Mouse (Mus musculus): ENCODE results near the gene Otulin. TPM values are rescaled to one million over a fixed set of nuclear protein-coding genes. Genes with fewer than 3 reads are reported as not detected.

Otulin gene
- polyA plus RNA-seq, 1 experiment from 2014 or later = 45.9 TPM

GRCm38 (mm10) chr15:27617227-27617626 is 13.3 kb downstream of the Otulin start:
- Histone ChIP-seq H3K27ac (ENCODE audit: low read depth, low read length) (no peak overlapping the region), H3K4me2 (no peak overlapping the region), H3K4me3 (ENCODE audit: low read depth, low read length) (no peak overlapping the region), H3K27me3 (replicated peaks; ENCODE audit: control insufficient read depth, insufficient read depth, low read length) (no peaks in the 10 kb centered on the region), H3K9ac (ENCODE audit: low read depth, low read length) (no peak overlapping the region), H3K4me1 (replicated peaks; ENCODE audit: control insufficient read depth, insufficient read depth, low read length) (peaks cover 15% of the 10 kb centered on the region), H3K36me3 (ENCODE audit: control insufficient read depth, insufficient read depth, low read length) (peaks cover 13% of the 10 kb centered on the region; the same call in 1 of the 2 replicates), H3K9me3 (ENCODE audit: control insufficient read depth, low read length) (no peaks in the 10 kb centered on the region)
- DNase-seq (ENCODE audit: low spot score) (no peak), ATAC-seq (replicated peaks; ENCODE audit: low FRiP score) (no peak)
- 93% methylated on average over 3 of the region's 3 CpGs for WGBS

- no peak for ATAC-seq (replicated peaks; ENCODE audit: low FRiP score)
- 84% methylated on average over 4 of the region's 4 CpGs for WGBS
- H3K36me3 ChIP-seq (ENCODE audit: control insufficient read depth, insufficient read depth, low read length) = peaks cover 17% of the 10 kb centered on the region
- no peak overlapping the region for H3K4me2 ChIP-seq
- no peak overlapping the region for H3K4me3 ChIP-seq (ENCODE audit: low read depth, low read length)
- no peak overlapping the region for H3K9ac ChIP-seq (ENCODE audit: low read depth, low read length)
- H3K4me1 ChIP-seq (replicated peaks; ENCODE audit: control insufficient read depth, insufficient read depth, low read length) = peaks cover 13% of the 10 kb centered on the region
- no peak for DNase-seq (ENCODE audit: low spot score)
- H3K27me3 ChIP-seq (replicated peaks; ENCODE audit: control insufficient read depth, insufficient read depth, low read length) = no peaks in the 10 kb centered on the region
- no peak overlapping the region for H3K27ac ChIP-seq (ENCODE audit: low read depth, low read length)
- no peaks in the 10 kb centered on the region for H3K9me3 ChIP-seq (ENCODE audit: control insufficient read depth, low read length)
Measured at GRCm38 (mm10) chr15:27616159-27616558, 14.3 kb downstream of the Otulin start.

- Histone ChIP-seq H3K4me2 (no peak overlapping the region), H3K4me3 (ENCODE audit: low read depth, low read length) (no peak overlapping the region), H3K27me3 (replicated peaks; ENCODE audit: control insufficient read depth, insufficient read depth, low read length) (no peaks in the 10 kb centered on the region), H3K9me3 (ENCODE audit: control insufficient read depth, low read length) (no peaks in the 10 kb centered on the region), H3K4me1 (replicated peaks; ENCODE audit: control insufficient read depth, insufficient read depth, low read length) (no peaks in the 10 kb centered on the region), H3K27ac (ENCODE audit: low read depth, low read length) (no peak overlapping the region), H3K36me3 (ENCODE audit: control insufficient read depth, insufficient read depth, low read length) (peaks cover 23% of the 10 kb centered on the region), H3K9ac (ENCODE audit: low read depth, low read length) (no peak overlapping the region)
- ATAC-seq (replicated peaks; ENCODE audit: low FRiP score) = 0 out of 2 replicates have a peak, but pooled peaks have one; percentile 10
- DNase-seq (ENCODE audit: low spot score) = no peak
- 90% methylated on average over 4 of the region's 4 CpGs for WGBS
Measured at GRCm38 (mm10) chr15:27613255-27613654, 17.2 kb downstream of the Otulin start.

- H3K4me2 ChIP-seq = no peak overlapping the region
- ATAC-seq (replicated peaks; ENCODE audit: low FRiP score) (peak; percentile 41), DNase-seq (ENCODE audit: low spot score) (no peak)
- H3K4me3 ChIP-seq (ENCODE audit: low read depth, low read length) = no peak overlapping the region
- H3K4me1 ChIP-seq (replicated peaks; ENCODE audit: control insufficient read depth, insufficient read depth, low read length) = no peaks in the 10 kb centered on the region
- no peaks in the 10 kb centered on the region for H3K9me3 ChIP-seq (ENCODE audit: control insufficient read depth, low read length)
- 60% methylated on average over 6 of the region's 6 CpGs for WGBS
- H3K9ac ChIP-seq (ENCODE audit: low read depth, low read length) = no peak overlapping the region
- H3K36me3 ChIP-seq (ENCODE audit: control insufficient read depth, insufficient read depth, low read length) = peaks cover 24% of the 10 kb centered on the region
- no peaks in the 10 kb centered on the region for H3K27me3 ChIP-seq (replicated peaks; ENCODE audit: control insufficient read depth, insufficient read depth, low read length)
- H3K27ac ChIP-seq (ENCODE audit: low read depth, low read length) = no peak overlapping the region
Measured at GRCm38 (mm10) chr15:27612533-27613221, 17.8 kb downstream of the Otulin start.

GRCm38 (mm10) chr15:27609554-27609953 is 20.9 kb downstream of the Otulin start:
- H3K9ac ChIP-seq (ENCODE audit: low read depth, low read length) = no peak overlapping the region
- ATAC-seq (replicated peaks; ENCODE audit: low FRiP score) (no peak), DNase-seq (ENCODE audit: low spot score) (no peak)
- H3K27me3 ChIP-seq (replicated peaks; ENCODE audit: control insufficient read depth, insufficient read depth, low read length) = no peaks in the 10 kb centered on the region
- WGBS = 61% methylated on average over 4 of the region's 4 CpGs
- peaks cover 24% of the 10 kb centered on the region for H3K36me3 ChIP-seq (ENCODE audit: control insufficient read depth, insufficient read depth, low read length)
- H3K4me1 ChIP-seq (replicated peaks; ENCODE audit: control insufficient read depth, insufficient read depth, low read length) = no peaks in the 10 kb centered on the region
- no peaks in the 10 kb centered on the region for H3K9me3 ChIP-seq (ENCODE audit: control insufficient read depth, low read length)
- no peak overlapping the region for H3K4me3 ChIP-seq (ENCODE audit: low read depth, low read length)
- H3K4me2 ChIP-seq = no peak overlapping the region
- H3K27ac ChIP-seq (ENCODE audit: low read depth, low read length) = no peak overlapping the region

- peaks cover 22% of the 10 kb centered on the region for H3K36me3 ChIP-seq (ENCODE audit: control insufficient read depth, insufficient read depth, low read length)
- no peaks in the 10 kb centered on the region for H3K4me1 ChIP-seq (replicated peaks; ENCODE audit: control insufficient read depth, insufficient read depth, low read length)
- no peak overlapping the region for H3K9ac ChIP-seq (ENCODE audit: low read depth, low read length)
- H3K27me3 ChIP-seq (replicated peaks; ENCODE audit: control insufficient read depth, insufficient read depth, low read length) = no peaks in the 10 kb centered on the region
- 70% methylated on average over 3 of the region's 3 CpGs for WGBS
- H3K4me3 ChIP-seq (ENCODE audit: low read depth, low read length) = no peak overlapping the region
- ATAC-seq (replicated peaks; ENCODE audit: low FRiP score) (no peak), DNase-seq (ENCODE audit: low spot score) (no peak)
- H3K9me3 ChIP-seq (ENCODE audit: control insufficient read depth, low read length) = no peaks in the 10 kb centered on the region
- no peak overlapping the region for H3K27ac ChIP-seq (ENCODE audit: low read depth, low read length)
- no peak overlapping the region for H3K4me2 ChIP-seq
Measured at GRCm38 (mm10) chr15:27605252-27605651, 25.2 kb downstream of the Otulin start.

GRCm38 (mm10) chr15:27604558-27604957 is 25.9 kb downstream of the Otulin start:
- Histone ChIP-seq H3K27ac (ENCODE audit: low read depth, low read length) (no peak overlapping the region), H3K9ac (ENCODE audit: low read depth, low read length) (no peak overlapping the region), H3K27me3 (replicated peaks; ENCODE audit: control insufficient read depth, insufficient read depth, low read length) (no peaks in the 10 kb centered on the region), H3K9me3 (ENCODE audit: control insufficient read depth, low read length) (no peaks in the 10 kb centered on the region), H3K4me3 (ENCODE audit: low read depth, low read length) (no peak overlapping the region), H3K36me3 (ENCODE audit: control insufficient read depth, insufficient read depth, low read length) (peaks cover 22% of the 10 kb centered on the region), H3K4me2 (no peak overlapping the region), H3K4me1 (replicated peaks; ENCODE audit: control insufficient read depth, insufficient read depth, low read length) (no peaks in the 10 kb centered on the region)
- no peak for DNase-seq (ENCODE audit: low spot score)
- 85% methylated on average over 3 of the region's 3 CpGs for WGBS
- ATAC-seq (replicated peaks; ENCODE audit: low FRiP score) = no peak

GRCm38 (mm10) chr15:27600524-27600923 is 30.0 kb downstream of the Otulin start:
- Histone ChIP-seq H3K9ac (ENCODE audit: low read depth, low read length) (no peak overlapping the region), H3K27me3 (replicated peaks; ENCODE audit: control insufficient read depth, insufficient read depth, low read length) (no peaks in the 10 kb centered on the region), H3K4me1 (replicated peaks; ENCODE audit: control insufficient read depth, insufficient read depth, low read length) (no peaks in the 10 kb centered on the region), H3K36me3 (ENCODE audit: control insufficient read depth, insufficient read depth, low read length) (peaks cover 8% of the 10 kb centered on the region), H3K4me3 (ENCODE audit: low read depth, low read length) (no peak overlapping the region), H3K27ac (ENCODE audit: low read depth, low read length) (no peak overlapping the region), H3K4me2 (no peak overlapping the region), H3K9me3 (ENCODE audit: control insufficient read depth, low read length) (no peaks in the 10 kb centered on the region)
- 88% methylated on average over 5 of the region's 5 CpGs for WGBS
- no peak for ATAC-seq (replicated peaks; ENCODE audit: low FRiP score)
- no peak for DNase-seq (ENCODE audit: low spot score)

GRCm38 (mm10) chr15:27598786-27599385 is 31.6 kb downstream of the Otulin start:
- H3K36me3 ChIP-seq (ENCODE audit: control insufficient read depth, insufficient read depth, low read length) = peaks cover 12% of the 10 kb centered on the region; the same call in 1 of the 2 replicates
- no peaks in the 10 kb centered on the region for H3K4me1 ChIP-seq (replicated peaks; ENCODE audit: control insufficient read depth, insufficient read depth, low read length)
- H3K4me3 ChIP-seq (ENCODE audit: low read depth, low read length) = no peak overlapping the region
- H3K27me3 ChIP-seq (replicated peaks; ENCODE audit: control insufficient read depth, insufficient read depth, low read length) = no peaks in the 10 kb centered on the region
- H3K9ac ChIP-seq (ENCODE audit: low read depth, low read length) = no peak overlapping the region
- H3K9me3 ChIP-seq (ENCODE audit: control insufficient read depth, low read length) = no peaks in the 10 kb centered on the region
- no peak overlapping the region for H3K4me2 ChIP-seq
- 90% methylated on average over 13 of the region's 13 CpGs for WGBS
- DNase-seq (ENCODE audit: low spot score) = no peak
- H3K27ac ChIP-seq (ENCODE audit: low read depth, low read length) = no peak overlapping the region
- 0 out of 2 replicates have a peak, but pooled peaks have one; percentile 18 for ATAC-seq (replicated peaks; ENCODE audit: low FRiP score)
